Mouse (Mus musculus) myocyte (in vitro differentiated cells): ENCODE measurements around the gene Nutm2. TPM values are rescaled to one million over a fixed set of nuclear protein-coding genes. Genes with fewer than 3 reads are reported as not detected.
"Not testable (repeated sequence)": the region's sequence is repeated elsewhere in the genome, so short reads cannot be mapped to it uniquely, and the experiment has no call there.

Source experiments
- H3K27me3 ChIP-seq: one replicate; pipeline ENCODE4 v1.6.1; 2011; ENCODE audit not compliant: control insufficient read depth, insufficient read depth, insufficient read length
- H3K36me3 ChIP-seq: one replicate; pipeline ENCODE4 v1.6.1; 2011; ENCODE audit not compliant: control insufficient read depth, insufficient read depth
- H3K4me2 ChIP-seq: one replicate; pipeline ENCODE4 v1.6.1; 2011; ENCODE audit warnings: low read depth, control low read depth
- H3K4me3 ChIP-seq: one replicate; pipeline ENCODE4 v1.5.1; 2011; ENCODE audit warnings: mild to moderate bottlenecking, control low read depth, moderate library complexity
- H3K79me2 ChIP-seq: one replicate; pipeline ENCODE4 v1.6.1; 2011; ENCODE audit not compliant: control insufficient read depth, insufficient read depth
- H3ac ChIP-seq: one replicate; pipeline ENCODE4 v1.6.1; 2011; ENCODE audit not compliant: control insufficient read depth, insufficient read length
- CEBPB ChIP-seq: IDR thresholded peaks from 2 replicates; pipeline ENCODE4 v1.6.1; 2011; ENCODE audit warnings: mild to moderate bottlenecking, moderate library complexity; ENCODE audit not compliant: poor library complexity, insufficient read depth, severe bottlenecking
- E2F4 ChIP-seq: IDR thresholded peaks from one replicate; pipeline ENCODE4 v1.6.1; 2011; ENCODE audit warnings: mild to moderate bottlenecking, control low read depth, moderate library complexity; ENCODE audit not compliant: insufficient read depth
- MAX ChIP-seq: IDR thresholded peaks from one replicate; pipeline ENCODE4 v1.6.1; 2011; ENCODE audit warnings: low read depth, mild to moderate bottlenecking, control low read depth
- MYOD1 ChIP-seq, 3 experiments: IDR thresholded peaks; one replicate each; pipeline ENCODE4 v1.6.1; 2011; ENCODE audit warnings: control low read depth in 2 of 3, low read depth in 2 of 3, mild to moderate bottlenecking in 2 of 3, moderate library complexity in 1 of 3; ENCODE audit not compliant: insufficient read length in 2 of 3, control insufficient read depth in 1 of 3
- MYOG ChIP-seq, 3 experiments: IDR thresholded peaks; one replicate each; pipeline ENCODE4 v1.6.1; 2011; ENCODE audit warnings: control low read depth in 2 of 3, low read depth in 2 of 3, mild to moderate bottlenecking in 2 of 3; ENCODE audit not compliant: insufficient read length in 2 of 3, control insufficient read depth in 1 of 3, insufficient read depth in 1 of 3
- POLR2A ChIP-seq: IDR thresholded peaks from one replicate; pipeline ENCODE4 v1.6.1; 2011; ENCODE audit warnings: low read depth, mild to moderate bottlenecking, control low read depth, moderate library complexity; ENCODE audit not compliant: insufficient read length
- POLR2AphosphoS2 ChIP-seq: IDR thresholded peaks from one replicate; pipeline ENCODE4 v1.6.1; 2011; ENCODE audit warnings: low read depth, control low read depth; ENCODE audit not compliant: insufficient read length
- REST ChIP-seq: IDR thresholded peaks from one replicate; pipeline ENCODE4 v1.6.1; 2011; ENCODE audit warnings: mild to moderate bottlenecking, control low read depth, moderate library complexity; ENCODE audit not compliant: insufficient read depth, insufficient read length
- SRF ChIP-seq: IDR thresholded peaks from one replicate; pipeline ENCODE4 v1.6.1; 2011; ENCODE audit warnings: low read depth; ENCODE audit not compliant: control insufficient read depth, insufficient read length
- TCF12 ChIP-seq: IDR thresholded peaks from one replicate; pipeline ENCODE4 v1.6.1; 2011; ENCODE audit warnings: mild to moderate bottlenecking, control low read depth; ENCODE audit not compliant: poor library complexity, insufficient read depth, severe bottlenecking
- TCF3 ChIP-seq: IDR thresholded peaks from one replicate; pipeline ENCODE4 v1.6.1; 2011; ENCODE audit warnings: low read depth, control low read depth; ENCODE audit not compliant: insufficient read length
- USF1 ChIP-seq: IDR thresholded peaks from one replicate; pipeline ENCODE4 v1.6.1; 2011; ENCODE audit warnings: low read depth, mild to moderate bottlenecking, control low read depth, moderate library complexity
- polyA plus RNA-seq: library from polyadenylated mRNA; unstranded; fragments of >200 nt; fragmentation: generic; extraction: Trizol; gene quantifications from one replicate; pipeline ENCODE4 v1.2.1, GENCODE M21; 2012; ENCODE audit warnings: missing spikeins

Nutm2 gene
- polyA plus RNA-seq, 1 experiment = not detected

- H3K79me2 ChIP-seq = no peaks in the 10 kb centered on the region
- H3K4me2 ChIP-seq = no peak overlapping the region
- H3K27me3 ChIP-seq = peaks cover 4% of the 10 kb centered on the region
- H3K36me3 ChIP-seq = no peaks in the 10 kb centered on the region
- no peak overlapping the region for H3ac ChIP-seq
- TF ChIP-seq POLR2A = no peak
- no peak for TF ChIP-seq POLR2AphosphoS2
- TF ChIP-seq SRF = no peak
- TF ChIP-seq MAX = no peak
- no peak for TF ChIP-seq REST
- no peak overlapping the region for H3K4me3 ChIP-seq
Observed at GRCm38 (mm10) chr13:50453426-50453825, 13.7 kb upstream of the Nutm2 start.

GRCm38 (mm10) chr13:50460433-50460832 is 6.7 kb upstream of the Nutm2 start:
- not testable (repeated sequence) for H3K27me3 ChIP-seq, H3ac ChIP-seq, H3K4me2 ChIP-seq, H3K79me2 ChIP-seq, H3K4me3 ChIP-seq, H3K36me3 ChIP-seq

GRCm38 (mm10) chr13:50464621-50465562 is 2.2 kb upstream of the Nutm2 start:
- TF ChIP-seq E2F4 = no peak
- no peak for TF ChIP-seq TCF12
- TF ChIP-seq SRF = no peak
- TF ChIP-seq POLR2A = no peak
- TF ChIP-seq USF1 = no peak
- no peak for TF ChIP-seq MAX
- no peak for TF ChIP-seq TCF3
- no peak for TF ChIP-seq MYOD1 (IDR thresholded peaks at IDR 0.05; ENCODE audit: control insufficient read depth in 1 of 3, insufficient read length in 2 of 3, low read depth in 2 of 3)
- no peak for TF ChIP-seq REST
- no peak for TF ChIP-seq CEBPB
- TF ChIP-seq MYOG (IDR thresholded peaks at IDR 0.05; ENCODE audit: control insufficient read depth in 1 of 3, insufficient read depth in 1 of 3, insufficient read length in 2 of 3, low read depth in 2 of 3) = no peak
- TF ChIP-seq POLR2AphosphoS2 = no peak
- Histone ChIP-seq H3K4me3 (no peak overlapping the region), H3K36me3 (no peaks in the 10 kb centered on the region)

GRCm38 (mm10) chr13:50488510-50488909 is 21.4 kb downstream of the Nutm2 start:
- H3K4me3 ChIP-seq, H3K79me2 ChIP-seq, H3K4me2 ChIP-seq, H3K36me3 ChIP-seq, H3K27me3 ChIP-seq, H3ac ChIP-seq: not testable (repeated sequence)

More at GRCm38 (mm10) chr13:50464621-50465562, 2.2 kb upstream of the Nutm2 start:
- no peak overlapping the region for H3ac ChIP-seq
- H3K27me3 ChIP-seq = no peaks in the 10 kb centered on the region
- no peaks in the 10 kb centered on the region for H3K79me2 ChIP-seq
- H3K4me2 ChIP-seq = no peak overlapping the region

GRCm38 (mm10) chr13:50510470-50511343 is 43.6 kb downstream of the Nutm2 start:
- not testable (repeated sequence) for H3K36me3 ChIP-seq, H3K79me2 ChIP-seq, H3K4me3 ChIP-seq, H3K27me3 ChIP-seq, H3K4me2 ChIP-seq, H3ac ChIP-seq

Other genes starting within 250 kb of the Nutm2 start
- gene Gm906, start 217.0 kb upstream of the Nutm2 start, polyA plus RNA-seq = not detected
- gene Fbxw17, start 49.4 kb upstream of the Nutm2 start, polyA plus RNA-seq = 16.3 TPM
- gene Gm47429, start 23.4 kb upstream of the Nutm2 start, polyA plus RNA-seq = not detected
- not detected for gene Gm904, start 175.9 kb downstream of the Nutm2 start, polyA plus RNA-seq
- not detected for gene Gm8765, start 231.0 kb downstream of the Nutm2 start, polyA plus RNA-seq